Mouse (Mus musculus): ENCODE results near the gene Slc12a6.

DNA sequence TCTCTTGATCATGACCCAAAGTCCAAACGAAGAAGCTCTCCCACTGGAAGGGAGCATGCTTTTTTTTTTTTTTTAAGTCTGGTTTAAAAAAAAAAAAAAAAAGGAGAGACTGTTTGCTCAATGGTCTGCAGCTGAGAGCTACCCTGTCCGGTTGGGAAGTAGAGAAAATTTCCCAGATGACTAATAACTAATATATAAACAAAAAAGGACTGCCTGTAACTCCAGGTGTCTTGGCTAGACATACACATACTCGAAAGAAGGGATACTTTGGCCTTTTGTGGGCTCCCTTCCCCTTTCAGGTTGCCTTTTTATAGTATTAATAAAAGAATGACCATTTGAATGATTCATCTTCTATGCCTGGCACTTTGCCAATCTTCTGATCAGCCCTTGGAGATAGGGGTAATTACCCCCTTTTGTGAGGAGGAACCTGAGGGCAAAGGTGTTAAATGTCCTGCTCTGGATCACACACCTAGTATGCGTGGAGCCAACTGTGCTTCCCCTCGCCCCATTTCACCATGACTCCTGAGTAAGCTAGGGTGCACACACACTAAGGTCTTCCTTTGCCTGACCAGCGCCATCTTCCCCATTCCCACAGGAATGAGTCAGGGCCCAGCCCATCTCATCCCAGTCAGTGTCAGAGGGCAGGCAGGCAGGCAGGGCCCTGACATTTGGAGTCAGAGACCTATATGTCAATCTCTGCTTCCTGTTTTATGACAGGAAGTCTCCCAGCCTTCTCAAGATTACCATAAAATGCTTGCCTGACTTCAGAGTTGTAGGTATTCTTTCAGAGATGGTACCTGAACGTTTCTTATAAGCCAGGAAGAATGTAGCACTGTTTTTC, 10.7 kb upstream of the Slc12a6 start:
- TF ChIP-seq CTCF (IDR thresholded peaks at IDR 0.05; ENCODE audit: low read depth): no peak
- no peak for TF ChIP-seq EP300 (IDR thresholded peaks at IDR 0.05; ENCODE audit: low read depth)
